In the genomic region with DNA sequence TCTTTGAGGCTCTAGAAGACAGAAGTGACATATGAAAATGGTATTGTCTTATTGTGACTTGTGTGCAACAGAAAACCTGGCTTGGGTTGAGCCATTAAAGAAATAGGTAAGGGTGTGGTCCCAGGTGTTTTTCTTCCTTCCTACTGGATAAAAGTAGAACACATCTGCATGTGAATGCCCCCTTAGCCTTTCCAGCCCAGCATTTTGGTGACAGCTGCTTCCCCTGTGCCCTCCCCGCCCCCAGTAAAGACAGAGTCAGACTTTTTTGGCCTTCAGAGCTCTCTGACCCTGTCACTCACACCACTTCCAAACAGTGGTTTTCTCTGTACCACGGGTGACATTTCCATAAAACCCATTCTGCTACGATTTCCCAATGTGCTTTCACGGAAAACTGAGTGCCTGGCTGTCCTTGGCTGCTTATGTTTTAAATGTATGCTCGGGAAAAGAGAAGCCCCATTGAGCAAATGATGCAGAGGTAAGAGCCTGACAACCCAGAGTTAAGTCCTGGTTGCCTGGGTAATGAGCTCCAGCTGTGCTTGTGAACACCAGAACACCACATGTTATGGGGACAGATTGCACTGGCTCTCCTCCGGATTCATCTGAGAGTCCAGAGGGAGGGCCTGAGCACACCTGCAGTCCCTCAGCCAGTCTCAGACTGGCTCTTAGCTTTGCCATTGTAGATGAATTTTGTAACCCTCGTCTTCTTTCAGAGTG, we compare ENCODE assay signal across 17 mouse cellular contexts.
DNase-seq lines count a peak whose midpoint lies in the region; ATAC-seq and TF ChIP-seq lines count a peak whose summit lies in the region.
"Had no signal": no experiment of that assay in that cellular context is flagged by ENCODE, and none has a peak within 500 bp of the region (broad histone marks: within the 10 kb centered on the region; RNA-seq: fewer than 3 reads in every experiment).

No protein-coding gene starts in this region.

- no peak overlapping the region for H3K4me2 ChIP-seq in forebrain, embryonic 14.5 days (ENCODE audit: low read length)
- no peak overlapping the region for H3K4me2 ChIP-seq in forebrain, embryonic 15.5 days (replicated peaks)
- no peak overlapping the region for H3K4me2 ChIP-seq in hindbrain, embryonic 11.5 days (replicated peaks; ENCODE audit: low read depth, low read length)
- no peak overlapping the region for H3K4me2 ChIP-seq in limb, embryonic 14.5 days (replicated peaks; ENCODE audit: low read depth, low read length, severe bottlenecking)
- H3K4me2 ChIP-seq: embryonic facial prominence, embryonic 13.5 days; stomach, embryonic 15.5 days had no signal

- H3K79me2 ChIP-seq in heart, adult 2 months (replicated peaks; ENCODE audit: control insufficient read depth, insufficient read depth, low read length): no peaks in the 10 kb centered on the region

- no peak overlapping the region for H3K27ac ChIP-seq in forebrain, embryonic 14.5 days (ENCODE audit: low read depth, low read length)
- H3K27ac ChIP-seq in forebrain, embryonic 15.5 days (replicated peaks): no peak overlapping the region
- H3K27ac ChIP-seq in hindbrain, embryonic 11.5 days (ENCODE audit: low read depth, low read length): no peak overlapping the region
- no peak overlapping the region for H3K27ac ChIP-seq in limb, embryonic 14.5 days (replicated peaks; ENCODE audit: low read depth, low read length)
- H3K27ac ChIP-seq in heart, adult 2 months: no peak overlapping the region
- no peak overlapping the region for H3K27ac ChIP-seq in thymus, adult 2 months (ENCODE audit: control insufficient read depth, insufficient read depth, low read length)
- H3K27ac ChIP-seq: embryonic facial prominence, embryonic 13.5 days; liver, embryonic 14.5 days; midbrain, embryonic 10.5 days; stomach, embryonic 15.5 days had no signal

- H3K4me3 ChIP-seq in forebrain, embryonic 14.5 days (ENCODE audit: low read depth, low read length): no peak overlapping the region
- no peak overlapping the region for H3K4me3 ChIP-seq in forebrain, embryonic 15.5 days
- H3K4me3 ChIP-seq in hindbrain, embryonic 11.5 days (ENCODE audit: low read depth, low read length): no peak overlapping the region
- no peak overlapping the region for H3K4me3 ChIP-seq in limb, embryonic 14.5 days (replicated peaks; ENCODE audit: low read length)
- H3K4me3 ChIP-seq in heart, adult 2 months: no peak overlapping the region
- H3K4me3 ChIP-seq in thymus, adult 2 months (ENCODE audit: control insufficient read depth, insufficient read depth, low read length): no peak overlapping the region
- H3K4me3 ChIP-seq: embryonic facial prominence, embryonic 13.5 days; midbrain, embryonic 10.5 days; stomach, embryonic 15.5 days had no signal

- no peaks in the 10 kb centered on the region for H3K36me3 ChIP-seq in forebrain, embryonic 14.5 days (ENCODE audit: control insufficient read depth, insufficient read depth, low read length)
- peaks cover 6% of the 10 kb centered on the region for H3K36me3 ChIP-seq in forebrain, embryonic 15.5 days
- H3K36me3 ChIP-seq in hindbrain, embryonic 11.5 days (ENCODE audit: control insufficient read depth, insufficient read depth, low read length): no peaks in the 10 kb centered on the region
- no peaks in the 10 kb centered on the region for H3K36me3 ChIP-seq in limb, embryonic 14.5 days (ENCODE audit: control insufficient read depth, insufficient read depth, low read length)
- H3K36me3 ChIP-seq in heart, adult 2 months (ENCODE audit: control insufficient read depth, insufficient read depth, low read length): no peaks in the 10 kb centered on the region
- H3K36me3 ChIP-seq in thymus, adult 2 months (ENCODE audit: control insufficient read depth, insufficient read depth, low read length): no peaks in the 10 kb centered on the region
- H3K36me3 ChIP-seq: embryonic facial prominence, embryonic 13.5 days; midbrain, embryonic 10.5 days; stomach, embryonic 15.5 days had no signal

- no peak for TF ChIP-seq CTCF in heart, adult 2 months (IDR thresholded peaks at IDR 0.05)
- no peak for TF ChIP-seq CTCF in thymus, adult 2 months (IDR thresholded peaks at IDR 0.05; ENCODE audit: borderline replicate concordance, control insufficient read depth, extremely low read depth, insufficient read depth, low read length, poor library complexity)

- WGBS in forebrain, embryonic 14.5 days: 24% methylated on average over 7 of the region's 7 CpGs
- WGBS in forebrain, embryonic 15.5 days: 33% methylated on average over 7 of the region's 7 CpGs
- WGBS in hindbrain, embryonic 11.5 days: 37% methylated on average over 7 of the region's 7 CpGs
- 18% methylated on average over 7 of the region's 7 CpGs for WGBS in limb, embryonic 14.5 days
- whole genome bisulfite sequencing in heart, adult 2 months: 55% methylated on average over 7 of the region's 7 CpGs
- WGBS in thymus, adult 2 months: 78% methylated on average over 7 of the region's 7 CpGs

- DNase-seq in forebrain, embryonic 14.5 days (ENCODE audit: low spot score): no peak
- peak; percentile 49 for DNase-seq in brain, adult 2 months (ENCODE audit: low read depth, low spot score)
- peak; percentile 20 for DNase-seq in hindbrain, embryonic 11.5 days (ENCODE audit: low spot score)
- DNase-seq in limb, embryonic 14.5 days (ENCODE audit: low spot score): no peak
- DNase-seq in heart, adult 2 months: no peak
- DNase-seq in thymus, adult 2 months: no peak
- no peak for DNase-seq in ovary, postnatal 36 days (ENCODE audit: low spot score)
- DNase-seq: cerebellum, adult 11-12 months; lung, postnatal 14 days; thymus, postnatal 14 days had no signal

- no peaks in the 10 kb centered on the region for H3K27me3 ChIP-seq in forebrain, embryonic 14.5 days (replicated peaks; ENCODE audit: control insufficient read depth, insufficient read depth, low read length)
- H3K27me3 ChIP-seq in forebrain, embryonic 15.5 days: no peaks in the 10 kb centered on the region
- H3K27me3 ChIP-seq in hindbrain, embryonic 11.5 days (ENCODE audit: control insufficient read depth, insufficient read depth, low read length): no peaks in the 10 kb centered on the region
- no peaks in the 10 kb centered on the region for H3K27me3 ChIP-seq in limb, embryonic 14.5 days (ENCODE audit: control insufficient read depth, insufficient read depth, low read length)
- no peaks in the 10 kb centered on the region for H3K27me3 ChIP-seq in heart, adult 2 months (ENCODE audit: control insufficient read depth, insufficient read depth, low read length)
- no peaks in the 10 kb centered on the region for H3K27me3 ChIP-seq in thymus, adult 2 months (ENCODE audit: control insufficient read depth, insufficient read depth, low read length)
- H3K27me3 ChIP-seq: embryonic facial prominence, embryonic 13.5 days; stomach, embryonic 15.5 days had no signal

- H3K4me1 ChIP-seq in forebrain, embryonic 14.5 days (ENCODE audit: control insufficient read depth, insufficient read depth, low read length): no peaks in the 10 kb centered on the region
- H3K4me1 ChIP-seq in forebrain, embryonic 15.5 days: no peaks in the 10 kb centered on the region
- H3K4me1 ChIP-seq in hindbrain, embryonic 11.5 days (replicated peaks; ENCODE audit: control insufficient read depth, insufficient read depth, low read length): no peaks in the 10 kb centered on the region
- H3K4me1 ChIP-seq in limb, embryonic 14.5 days (ENCODE audit: control insufficient read depth, insufficient read depth, low read length): peaks cover 10% of the 10 kb centered on the region; the same call in 1 of the 2 replicates
- H3K4me1 ChIP-seq in heart, adult 2 months (ENCODE audit: control insufficient read depth, insufficient read depth, low read length): no peaks in the 10 kb centered on the region
- no peaks in the 10 kb centered on the region for H3K4me1 ChIP-seq in thymus, adult 2 months (replicated peaks; ENCODE audit: control insufficient read depth, insufficient read depth, low read length)
- H3K4me1 ChIP-seq: stomach, embryonic 15.5 days had no signal

- no peak overlapping the region for H3K9ac ChIP-seq in forebrain, embryonic 14.5 days (ENCODE audit: low read length)
- no peak overlapping the region for H3K9ac ChIP-seq in forebrain, embryonic 15.5 days (replicated peaks)
- H3K9ac ChIP-seq in hindbrain, embryonic 11.5 days (ENCODE audit: low read depth, low read length): no peak overlapping the region
- H3K9ac ChIP-seq in limb, embryonic 14.5 days (ENCODE audit: low read depth, low read length, severe bottlenecking): no peak overlapping the region
- H3K9ac ChIP-seq in heart, adult 2 months (ENCODE audit: low read depth, low read length): no peak overlapping the region
- H3K9ac ChIP-seq: embryonic facial prominence, embryonic 13.5 days; liver, embryonic 14.5 days; stomach, embryonic 15.5 days had no signal

- peak; percentile 40; the same call in 1 of the 2 replicates for ATAC-seq in forebrain, embryonic 14.5 days
- ATAC-seq in forebrain, embryonic 15.5 days (replicated peaks): no peak
- no peak for ATAC-seq in hindbrain, embryonic 11.5 days (ENCODE audit: low FRiP score)
- ATAC-seq in limb, embryonic 14.5 days (ENCODE audit: low FRiP score, low read depth): peak; percentile 74; the same call in 1 of the 2 replicates
- ATAC-seq: activated CD4-positive, CD25-positive, alpha-beta regulatory T cell, adult 4 months; inflammation-experienced regulatory T-cells, adult 6 months had no signal

- H3K9me3 ChIP-seq in forebrain, embryonic 14.5 days (replicated peaks; ENCODE audit: control insufficient read depth, low read length): no peaks in the 10 kb centered on the region
- H3K9me3 ChIP-seq in forebrain, embryonic 15.5 days: no peaks in the 10 kb centered on the region
- H3K9me3 ChIP-seq in hindbrain, embryonic 11.5 days (ENCODE audit: control insufficient read depth, low read length): no peaks in the 10 kb centered on the region
- no peaks in the 10 kb centered on the region for H3K9me3 ChIP-seq in limb, embryonic 14.5 days (ENCODE audit: control insufficient read depth, low read length)
- H3K9me3 ChIP-seq: embryonic facial prominence, embryonic 13.5 days; midbrain, embryonic 10.5 days; stomach, embryonic 15.5 days had no signal

- no peak for TF ChIP-seq EP300 in heart, adult 2 months (IDR thresholded peaks at IDR 0.05; ENCODE audit: insufficient read depth, low read depth, low read length)

- intact Hi-C loops in heart, adult 2 months (cut with DNase I): no loop called here

- no peak for TF ChIP-seq POLR2A in limb, embryonic 14.5 days (IDR thresholded peaks at IDR 0.05; ENCODE audit: borderline replicate concordance, extremely low read depth, insufficient read depth, insufficient read length)
- TF ChIP-seq POLR2A in heart, adult 2 months (IDR thresholded peaks at IDR 0.05; ENCODE audit: insufficient read depth, low read depth, low read length): no peak
- TF ChIP-seq POLR2A in thymus, adult 2 months (IDR thresholded peaks at IDR 0.05; ENCODE audit: control insufficient read depth, extremely low read depth, insufficient read depth, low read length, poor library complexity): no peak

Comparison
In these comparisons a context has a peak if more than half of its experiments do, and no peak if none do; other contexts are left out.
1. ATAC-seq: peak in forebrain, embryonic 14.5 days (single experiment) and limb, embryonic 14.5 days (single experiment); none in forebrain, embryonic 15.5 days (single experiment) and hindbrain, embryonic 11.5 days (single experiment).
2. DNase-seq: peak in brain, adult 2 months (single experiment) and hindbrain, embryonic 11.5 days (single experiment); none in forebrain, embryonic 14.5 days (single experiment), limb, embryonic 14.5 days (single experiment), heart, adult 2 months (0 of 2), thymus, adult 2 months (single experiment) and ovary, postnatal 36 days (single experiment).